In genomic region chr2:35318405-35318804, GRCm38 (mm10) we compare ENCODE assay signal across 28 mouse cellular contexts. TPM values are rescaled to one million over a fixed set of nuclear protein-coding genes. Genes with fewer than 3 reads are reported as not detected.
DNase-seq lines count a peak whose midpoint lies in the region; ATAC-seq and TF ChIP-seq lines count a peak whose summit lies in the region.
"Had no signal": no experiment of that assay in that cellular context is flagged by ENCODE, and none has a peak within 500 bp of the region (broad histone marks: within the 10 kb centered on the region; RNA-seq: fewer than 3 reads in every experiment).

No protein-coding gene starts in this region.

- no peak for DNase-seq in heart, embryonic 10.5 days (ENCODE audit: low spot score)
- DNase-seq in heart, adult 18-20 months = no peak
- DNase-seq in adrenal gland, postnatal 14 days = no peak
- no peak for DNase-seq in cerebellum, adult 11-12 months
- DNase-seq: adrenal gland, postnatal 25 days; cerebellum, adult 8-10 months; cerebellum, postnatal 14 days; embryo, embryonic 11 days; forebrain, postnatal 0 days; gastrocnemius, postnatal 25 days; heart, postnatal 14 days had no signal

- H3K36me3 ChIP-seq in heart, embryonic 10.5 days = peaks cover 11% of the 10 kb centered on the region
- H3K36me3 ChIP-seq in liver, embryonic 12.5 days = peaks cover 100% of the 10 kb centered on the region
- H3K36me3 ChIP-seq in liver, embryonic 16.5 days (ENCODE audit: control insufficient read depth, insufficient read depth) = peaks cover 90% of the 10 kb centered on the region
- H3K36me3 ChIP-seq: embryonic facial prominence, embryonic 15.5 days; forebrain, embryonic 12.5 days; hindbrain, embryonic 10.5 days; intestine, embryonic 15.5 days had no signal

- peak; percentile 79 for ATAC-seq in liver, embryonic 12.5 days
- peak; percentile 54 for ATAC-seq in liver, embryonic 16.5 days (ENCODE audit: low read depth)
- ATAC-seq: activated CD4-positive, CD25-positive, alpha-beta regulatory T cell, adult 4 months; forebrain, postnatal 0 days; intestine, embryonic 15.5 days; Patski had no signal

- no peak for TF ChIP-seq POLR2A in bone marrow, adult 2 months (IDR thresholded peaks at IDR 0.05; ENCODE audit: borderline replicate concordance, control insufficient read depth, low read depth, low read length)

- peak overlapping the region; percentile 59 for H3K4me2 ChIP-seq in liver, embryonic 12.5 days
- H3K4me2 ChIP-seq in liver, embryonic 16.5 days (ENCODE audit: low read depth, low read length) = peak overlapping the region; percentile 41
- H3K4me2 ChIP-seq: embryonic facial prominence, embryonic 15.5 days; forebrain, embryonic 12.5 days; hindbrain, embryonic 14.5 days; intestine, embryonic 15.5 days had no signal

- peaks cover 57% of the 10 kb centered on the region for H3K4me1 ChIP-seq in heart, embryonic 10.5 days
- H3K4me1 ChIP-seq in bone marrow, adult 2 months (ENCODE audit: control insufficient read depth, insufficient read depth, low read length) = peaks cover 7% of the 10 kb centered on the region
- peaks cover 80% of the 10 kb centered on the region for H3K4me1 ChIP-seq in liver, embryonic 12.5 days
- H3K4me1 ChIP-seq in liver, embryonic 16.5 days (ENCODE audit: control insufficient read depth, low read depth, low read length) = peaks cover 59% of the 10 kb centered on the region
- H3K4me1 ChIP-seq: intestine, embryonic 15.5 days had no signal

- H3K27me3 ChIP-seq in heart, embryonic 10.5 days (ENCODE audit: insufficient read depth, poor library complexity, severe bottlenecking) = no peaks in the 10 kb centered on the region
- no peaks in the 10 kb centered on the region for H3K27me3 ChIP-seq in liver, embryonic 12.5 days (replicated peaks)
- no peaks in the 10 kb centered on the region for H3K27me3 ChIP-seq in liver, embryonic 16.5 days (ENCODE audit: control insufficient read depth, insufficient read depth, low read depth, low read length)
- H3K27me3 ChIP-seq: CH12.LX; embryonic facial prominence, embryonic 15.5 days; forebrain, embryonic 12.5 days; heart, embryonic 15.5 days; intestine, embryonic 15.5 days; Patski had no signal

- TF ChIP-seq CTCF in bone marrow, adult 2 months (IDR thresholded peaks at IDR 0.05; ENCODE audit: control insufficient read depth, insufficient read depth, low read length) = no peak

- no peak overlapping the region for H3K4me3 ChIP-seq in heart, embryonic 10.5 days
- H3K4me3 ChIP-seq in bone marrow, adult 2 months (replicated peaks; ENCODE audit: control insufficient read depth, low read depth, low read length) = no peak overlapping the region
- peak overlapping the region; percentile 3; the same call in 1 of the 2 replicates for H3K4me3 ChIP-seq in liver, embryonic 12.5 days
- no peak overlapping the region for H3K4me3 ChIP-seq in liver, embryonic 16.5 days (ENCODE audit: low read depth, low read length)
- H3K4me3 ChIP-seq: embryonic facial prominence, embryonic 15.5 days; forebrain, embryonic 12.5 days; heart, embryonic 15.5 days; hindbrain, embryonic 10.5 days; intestine, embryonic 15.5 days had no signal

- WGBS in heart, embryonic 10.5 days = 41% methylated on average over 12 of the region's 12 CpGs
- 72% methylated on average over 12 of the region's 12 CpGs for WGBS in bone marrow, adult 2 months
- 20% methylated on average over 12 of the region's 12 CpGs for WGBS in liver, embryonic 12.5 days (ENCODE audit: insufficient replicate concordance)
- 30% methylated on average over 12 of the region's 12 CpGs for WGBS in liver, embryonic 16.5 days (ENCODE audit: insufficient replicate concordance)

- H3K9ac ChIP-seq in liver, embryonic 12.5 days = peak overlapping the region; percentile 43
- peak overlapping the region; percentile 42; the same call in 1 of the 2 replicates for H3K9ac ChIP-seq in liver, embryonic 16.5 days (ENCODE audit: low read depth, low read length)
- H3K9ac ChIP-seq: embryonic facial prominence, embryonic 15.5 days; forebrain, embryonic 12.5 days; forebrain, postnatal 0 days; heart, embryonic 15.5 days; hindbrain, embryonic 14.5 days; intestine, embryonic 15.5 days had no signal

- H3K9me3 ChIP-seq in heart, embryonic 10.5 days = no peaks in the 10 kb centered on the region
- no peaks in the 10 kb centered on the region for H3K9me3 ChIP-seq in liver, embryonic 12.5 days (replicated peaks)
- H3K9me3 ChIP-seq in liver, embryonic 16.5 days (replicated peaks; ENCODE audit: control insufficient read depth, low read length) = no peaks in the 10 kb centered on the region
- H3K9me3 ChIP-seq: embryonic facial prominence, embryonic 15.5 days; forebrain, embryonic 12.5 days; heart, embryonic 15.5 days; hindbrain, embryonic 10.5 days; intestine, embryonic 15.5 days had no signal

- peak overlapping the region; percentile 49; the same call in 1 of the 2 replicates for H3K27ac ChIP-seq in heart, embryonic 10.5 days
- peak overlapping the region; percentile 39; the same call in 1 of the 2 replicates for H3K27ac ChIP-seq in bone marrow, adult 2 months (ENCODE audit: control insufficient read depth, insufficient read depth, low read depth, low read length, poor library complexity)
- peak overlapping the region; percentile 88 for H3K27ac ChIP-seq in liver, embryonic 12.5 days
- H3K27ac ChIP-seq in liver, embryonic 16.5 days (ENCODE audit: low read length) = peak overlapping the region; percentile 82
- H3K27ac ChIP-seq: embryonic facial prominence, embryonic 15.5 days; forebrain, embryonic 12.5 days; hindbrain, embryonic 14.5 days; intestine, embryonic 15.5 days had no signal

RNA-seq across cellular contexts. Expression of gene Stom, which starts 18.4 kb away (rescaled TPM):
- polyA plus RNA-seq in heart, embryonic 10.5 days (2016; fragmentation: Nextera tagmentation; extraction: Ambion mirVana) = 32.9 and 34.0 TPM in 2 replicates
- total RNA-seq in heart, adult 18-20 months (2021) = 100 to 1,000 TPM in 1 of 2 experiments, 10 to 100 TPM in 1; 88.5 to 102 TPM
- polyA plus RNA-seq in bone marrow, adult 2 months (2011; ENCODE audit: insufficient read depth, insufficient read length, low replicate concordance, missing spikeins) = 152 and 203 TPM in 2 replicates
- polyA plus RNA-seq in liver, embryonic 12.5 days (2016; fragmentation: Nextera tagmentation; extraction: Ambion mirVana) = 134 TPM in 2 replicates
- 181 and 189 TPM in 2 replicates for polyA plus RNA-seq in liver, embryonic 16.5 days (2015; fragmentation: Nextera tagmentation; extraction: Ambion mirVana)
- 76.9 and 78.7 TPM in 2 replicates for total RNA-seq in adrenal gland, postnatal 14 days (2021)

RNA-seq across cellular contexts. Expression of gene 4930568D16Rik, which starts 49.1 kb away (rescaled TPM):
- not detected in 2 replicates for polyA plus RNA-seq in heart, embryonic 10.5 days (2016; fragmentation: Nextera tagmentation; extraction: Ambion mirVana)
- total RNA-seq in heart, adult 18-20 months (2021) = not detected
- polyA plus RNA-seq in bone marrow, adult 2 months (2011; ENCODE audit: insufficient read depth, insufficient read length, low replicate concordance, missing spikeins) = not detected in 2 replicates
- not detected in 2 replicates for polyA plus RNA-seq in liver, embryonic 12.5 days (2016; fragmentation: Nextera tagmentation; extraction: Ambion mirVana)
- polyA plus RNA-seq in liver, embryonic 16.5 days (2015; fragmentation: Nextera tagmentation; extraction: Ambion mirVana) = not detected in 2 replicates
- total RNA-seq in adrenal gland, postnatal 14 days (2021) = not detected in 2 replicates
- total RNA-seq: adrenal gland, adult 18-20 months; adrenal gland, postnatal 25 days; CH12.LX; common myeloid progenitor, adult 5-6 weeks; forebrain, postnatal 0 days; gastrocnemius, adult 18-20 months; gastrocnemius, postnatal 25 days; granulocyte monocyte progenitor cell, adult 5-6 weeks; heart, postnatal 14 days had no signal
- polyA plus RNA-seq: activated CD4-positive, CD25-positive, alpha-beta regulatory T cell, adult 4 months; embryonic facial prominence, embryonic 11.5 days; embryonic facial prominence, embryonic 15.5 days; forebrain, embryonic 12.5 days; forebrain, postnatal 0 days; heart, embryonic 15.5 days; hindbrain, embryonic 10.5 days; hindbrain, embryonic 14.5 days; intestine, embryonic 15.5 days; Patski had no signal
